Mouse (Mus musculus) midbrain, embryonic 16.5 days (tissue): ENCODE data around the gene Ehbp1. TPM values are rescaled to one million over a fixed set of nuclear protein-coding genes. Genes with fewer than 3 reads are reported as not detected.

Experiments
- ATAC-seq: fragments of 200-750 bp; cut with Nextera tagmentation; 2 replicates; pipeline ENCODE4 v1.8.0; 2017; ENCODE audit warnings: moderate TSS enrichment
- H3K27ac ChIP-seq: fragments of 300-500 bp; sonication (generic); 2 replicates; pipeline ENCODE4 v1.5.1; 2014; ENCODE audit warnings: mild to moderate bottlenecking, low read length, mixed read lengths
- H3K27me3 ChIP-seq: fragments of 300-500 bp; sonication (generic); 2 replicates; pipeline ENCODE4 v1.6.1; 2014; ENCODE audit warnings: low read depth, low read length, mixed read lengths; ENCODE audit not compliant: control insufficient read depth, insufficient read depth
- H3K36me3 ChIP-seq: fragments of 300-500 bp; sonication (generic); 2 replicates; pipeline ENCODE4 v1.6.1; 2014; ENCODE audit warnings: mild to moderate bottlenecking, low read length, moderate library complexity, mixed read lengths; ENCODE audit not compliant: control insufficient read depth, insufficient read depth
- H3K4me1 ChIP-seq: fragments of 300-500 bp; sonication (generic); 2 replicates; pipeline ENCODE4 v1.6.1; 2014; ENCODE audit warnings: mild to moderate bottlenecking, low read length, mixed read lengths; ENCODE audit not compliant: control insufficient read depth, insufficient read depth
- H3K4me2 ChIP-seq: fragments of 300-500 bp; sonication (generic); 2 replicates; pipeline ENCODE4 v1.6.1; 2014; ENCODE audit warnings: mild to moderate bottlenecking, low read length, mixed read lengths
- H3K4me3 ChIP-seq: fragments of 300-500 bp; sonication (generic); 2 replicates; pipeline ENCODE4 v1.5.1; 2014; ENCODE audit warnings: low read depth, mild to moderate bottlenecking, low read length, moderate library complexity, mixed read lengths
- H3K9ac ChIP-seq: fragments of 300-500 bp; sonication (generic); 2 replicates; pipeline ENCODE4 v1.6.1; 2014; ENCODE audit warnings: low read depth, low read length, mixed read lengths
- H3K9me3 ChIP-seq: fragments of 300-500 bp; sonication (generic); replicated peaks from 2 replicates; pipeline ENCODE4 v1.6.1; 2014; ENCODE audit warnings: mild to moderate bottlenecking, low read length, mixed read lengths; ENCODE audit not compliant: control insufficient read depth, poor library complexity, severe bottlenecking
- WGBS: fragments of 180-500 bp; shearing (Covaris S2); extraction: QIAGEN DNeasy Blood & Tissue Kit; methylation state at CpG from one replicate; pipeline ENCODE4 v1.1.7; 2014; 5-methylcytosine and 5-hydroxymethylcytosine counted together
- polyA plus RNA-seq: library from polyadenylated mRNA; unstranded; fragments of >200 nt; fragmentation: Nextera tagmentation; extraction: Ambion mirVana; gene quantifications from 2 replicates; pipeline ENCODE4 v1.2.1, GENCODE M21; 2015

The Ehbp1 gene
- polyA plus RNA-seq, 1 experiment from 2014 or later: 23.3 TPM

GRCm38 (mm10) chr11:22174311-22174710 is 167.8 kb downstream of the Ehbp1 start:
- H3K4me1 ChIP-seq: no peaks in the 10 kb centered on the region; the same call in 1 of the 2 replicates
- H3K36me3 ChIP-seq: no peaks in the 10 kb centered on the region
- no peaks in the 10 kb centered on the region for H3K27me3 ChIP-seq
- no peak overlapping the region for H3K4me2 ChIP-seq
- H3K9ac ChIP-seq: no peak overlapping the region
- no peak overlapping the region for H3K4me3 ChIP-seq
- no peaks in the 10 kb centered on the region for H3K9me3 ChIP-seq
- ATAC-seq: no peak
- no peak overlapping the region for H3K27ac ChIP-seq
- 31% methylated on average over 3 of the region's 3 CpGs for WGBS

- ATAC-seq: no peak
- 93% methylated on average over 6 of the region's 6 CpGs for WGBS
- Histone ChIP-seq H3K4me3 (no peak overlapping the region), H3K9me3 (no peaks in the 10 kb centered on the region), H3K9ac (no peak overlapping the region), H3K36me3 (0 out of 2 replicates have a peak, but pooled peaks cover 3% of the 10 kb centered on the region), H3K4me2 (no peak overlapping the region), H3K27me3 (no peaks in the 10 kb centered on the region), H3K27ac (no peak overlapping the region), H3K4me1 (no peaks in the 10 kb centered on the region; the same call in 1 of the 2 replicates)
Measured at GRCm38 (mm10) chr11:22170962-22171638, 171.0 kb downstream of the Ehbp1 start.

- Histone ChIP-seq H3K27ac (no peak overlapping the region), H3K9ac (no peak overlapping the region), H3K27me3 (no peaks in the 10 kb centered on the region), H3K4me2 (no peak overlapping the region), H3K4me1 (no peaks in the 10 kb centered on the region), H3K9me3 (no peaks in the 10 kb centered on the region), H3K36me3 (no peaks in the 10 kb centered on the region), H3K4me3 (no peak overlapping the region)
- 94% methylated on average over 4 of the region's 4 CpGs for WGBS
- no peak for ATAC-seq
Measured at GRCm38 (mm10) chr11:22157882-22158281, 184.2 kb downstream of the Ehbp1 start.

- no peaks in the 10 kb centered on the region for H3K9me3 ChIP-seq
- no peak for ATAC-seq
- H3K4me1 ChIP-seq: no peaks in the 10 kb centered on the region
- 97% methylated on average over 2 of the region's 2 CpGs for WGBS
- no peaks in the 10 kb centered on the region for H3K36me3 ChIP-seq
- no peaks in the 10 kb centered on the region for H3K27me3 ChIP-seq
- no peak overlapping the region for H3K27ac ChIP-seq
- no peak overlapping the region for H3K9ac ChIP-seq
- H3K4me2 ChIP-seq: no peak overlapping the region
- no peak overlapping the region for H3K4me3 ChIP-seq
Measured at GRCm38 (mm10) chr11:22156182-22156581, 185.9 kb downstream of the Ehbp1 start.

GRCm38 (mm10) chr11:22155366-22156095 is 186.6 kb downstream of the Ehbp1 start:
- H3K27me3 ChIP-seq: no peaks in the 10 kb centered on the region
- no peaks in the 10 kb centered on the region for H3K4me1 ChIP-seq
- no peak overlapping the region for H3K27ac ChIP-seq
- no peak overlapping the region for H3K4me2 ChIP-seq
- H3K4me3 ChIP-seq: no peak overlapping the region
- H3K9ac ChIP-seq: no peak overlapping the region
- ATAC-seq: no peak
- no peaks in the 10 kb centered on the region for H3K9me3 ChIP-seq
- WGBS: 92% methylated on average over 3 of the region's 3 CpGs
- H3K36me3 ChIP-seq: no peaks in the 10 kb centered on the region

GRCm38 (mm10) chr11:22154501-22155294 is 187.4 kb downstream of the Ehbp1 start:
- Histone ChIP-seq H3K4me2 (no peak overlapping the region), H3K9me3 (no peaks in the 10 kb centered on the region), H3K9ac (no peak overlapping the region), H3K27me3 (no peaks in the 10 kb centered on the region), H3K4me1 (no peaks in the 10 kb centered on the region), H3K4me3 (no peak overlapping the region), H3K27ac (no peak overlapping the region), H3K36me3 (no peaks in the 10 kb centered on the region; the same call in 1 of the 2 replicates)
- no peak for ATAC-seq
- 91% methylated on average over 9 of the region's 9 CpGs for WGBS

- H3K4me1 ChIP-seq: no peaks in the 10 kb centered on the region
- H3K9me3 ChIP-seq: no peaks in the 10 kb centered on the region
- no peaks in the 10 kb centered on the region for H3K27me3 ChIP-seq
- H3K4me2 ChIP-seq: no peak overlapping the region
- H3K4me3 ChIP-seq: no peak overlapping the region
- ATAC-seq: no peak
- 94% methylated on average over 2 of the region's 2 CpGs for WGBS
- H3K27ac ChIP-seq: no peak overlapping the region
- H3K36me3 ChIP-seq: peaks cover under 1% of the 10 kb centered on the region; the same call in 1 of the 2 replicates
- H3K9ac ChIP-seq: no peak overlapping the region
Measured at GRCm38 (mm10) chr11:22140737-22141136, 201.4 kb downstream of the Ehbp1 start.

GRCm38 (mm10) chr11:22138466-22138865 is 203.6 kb downstream of the Ehbp1 start:
- no peak for ATAC-seq
- no peaks in the 10 kb centered on the region for H3K4me1 ChIP-seq

More at GRCm38 (mm10) chr11:22138466-22138865, 203.6 kb downstream of the Ehbp1 start:
- Histone ChIP-seq H3K4me3 (no peak overlapping the region), H3K27me3 (no peaks in the 10 kb centered on the region), H3K36me3 (no peaks in the 10 kb centered on the region), H3K9ac (no peak overlapping the region), H3K27ac (no peak overlapping the region), H3K9me3 (no peaks in the 10 kb centered on the region), H3K4me2 (no peak overlapping the region)
